Mouse (Mus musculus): Measurements from ENCODE around the gene Fancc. TPM values are rescaled to one million over a fixed set of nuclear protein-coding genes. Genes with fewer than 3 reads are reported as not detected.

The Fancc gene
- polyA plus RNA-seq, 1 experiment from 2014 or later, result 21.8 TPM

- peak overlapping the region; percentile 60; the same call in 1 of the 2 replicates for H3K27ac ChIP-seq (replicated peaks; ENCODE audit: low read depth, low read length)
These were observed 225.0 kb downstream of the Fancc start for GRCm38 (mm10) chr13:63272017-63272601.

GRCm38 (mm10) chr13:63270191-63270590, 226.9 kb downstream of the Fancc start:
- no peak overlapping the region; the same call in 1 of the 2 replicates for H3K9ac ChIP-seq (replicated peaks; ENCODE audit: low read length)
- H3K4me2 ChIP-seq (ENCODE audit: low read depth, low read length), result 0 out of 2 replicates have a peak overlapping the region, but pooled peaks have one; percentile 6
- ATAC-seq (replicated peaks; ENCODE audit: insufficient number of reproducible peaks, low FRiP score, low TSS enrichment, low read depth) (no peak), DNase-seq (ENCODE audit: low spot score) (no peak)
- peaks cover 6% of the 10 kb centered on the region for H3K4me1 ChIP-seq (ENCODE audit: control insufficient read depth, insufficient read depth, low read length)
- WGBS, result 32% methylated on average over 5 of the region's 5 CpGs
- no peaks in the 10 kb centered on the region for H3K36me3 ChIP-seq (replicated peaks; ENCODE audit: control insufficient read depth, insufficient read depth, low read depth, low read length)
- H3K27me3 ChIP-seq (ENCODE audit: control insufficient read depth, insufficient read depth, low read length), result no peaks in the 10 kb centered on the region
- H3K4me3 ChIP-seq (ENCODE audit: low read depth, low read length), result no peak overlapping the region
- H3K9me3 ChIP-seq (replicated peaks; ENCODE audit: control insufficient read depth, low read length), result no peaks in the 10 kb centered on the region
- H3K27ac ChIP-seq (replicated peaks; ENCODE audit: low read depth, low read length), result no peak overlapping the region

More at GRCm38 (mm10) chr13:63272017-63272601, 225.0 kb downstream of the Fancc start:
- H3K4me3 ChIP-seq (ENCODE audit: low read depth, low read length), result peak overlapping the region; percentile 43
- peaks cover 6% of the 10 kb centered on the region for H3K4me1 ChIP-seq (ENCODE audit: control insufficient read depth, insufficient read depth, low read length)
- ATAC-seq (replicated peaks; ENCODE audit: insufficient number of reproducible peaks, low FRiP score, low TSS enrichment, low read depth) (no peak; the same call in 1 of the 2 replicates), DNase-seq (ENCODE audit: low spot score) (no peak)
- H3K9ac ChIP-seq (replicated peaks; ENCODE audit: low read length), result peak overlapping the region; percentile 53
- H3K36me3 ChIP-seq (replicated peaks; ENCODE audit: control insufficient read depth, insufficient read depth, low read depth, low read length), result no peaks in the 10 kb centered on the region
- H3K27me3 ChIP-seq (ENCODE audit: control insufficient read depth, insufficient read depth, low read length), result no peaks in the 10 kb centered on the region
- WGBS, result 5% methylated on average over 16 of the region's 16 CpGs
- H3K4me2 ChIP-seq (ENCODE audit: low read depth, low read length), result peak overlapping the region; percentile 58
- no peaks in the 10 kb centered on the region for H3K9me3 ChIP-seq (replicated peaks; ENCODE audit: control insufficient read depth, low read length)

GRCm38 (mm10) chr13:63268776-63269175, 228.3 kb downstream of the Fancc start:
- Histone ChIP-seq H3K4me1 (ENCODE audit: control insufficient read depth, insufficient read depth, low read length) (peaks cover 6% of the 10 kb centered on the region), H3K27ac (replicated peaks; ENCODE audit: low read depth, low read length) (no peak overlapping the region)
- no peak for ATAC-seq (replicated peaks; ENCODE audit: insufficient number of reproducible peaks, low FRiP score, low TSS enrichment, low read depth)

GRCm38 (mm10) chr13:63268371-63268770, 228.7 kb downstream of the Fancc start:
- Histone ChIP-seq H3K9me3 (replicated peaks; ENCODE audit: control insufficient read depth, low read length) (no peaks in the 10 kb centered on the region), H3K27ac (replicated peaks; ENCODE audit: low read depth, low read length) (no peak overlapping the region), H3K36me3 (replicated peaks; ENCODE audit: control insufficient read depth, insufficient read depth, low read depth, low read length) (no peaks in the 10 kb centered on the region), H3K27me3 (ENCODE audit: control insufficient read depth, insufficient read depth, low read length) (no peaks in the 10 kb centered on the region), H3K4me1 (ENCODE audit: control insufficient read depth, insufficient read depth, low read length) (peaks cover 6% of the 10 kb centered on the region), H3K4me2 (ENCODE audit: low read depth, low read length) (no peak overlapping the region), H3K9ac (replicated peaks; ENCODE audit: low read length) (no peak overlapping the region), H3K4me3 (ENCODE audit: low read depth, low read length) (no peak overlapping the region)
- WGBS, result 49% methylated on average over 4 of the region's 4 CpGs
- ATAC-seq (replicated peaks; ENCODE audit: insufficient number of reproducible peaks, low FRiP score, low TSS enrichment, low read depth), result no peak
- DNase-seq (ENCODE audit: low spot score), result peak; percentile 51

More at GRCm38 (mm10) chr13:63268776-63269175, 228.3 kb downstream of the Fancc start:
- H3K9me3 ChIP-seq (replicated peaks; ENCODE audit: control insufficient read depth, low read length), result no peaks in the 10 kb centered on the region
- no peak overlapping the region for H3K4me3 ChIP-seq (ENCODE audit: low read depth, low read length)
- no peak overlapping the region for H3K4me2 ChIP-seq (ENCODE audit: low read depth, low read length)
- no peaks in the 10 kb centered on the region for H3K27me3 ChIP-seq (ENCODE audit: control insufficient read depth, insufficient read depth, low read length)
- H3K9ac ChIP-seq (replicated peaks; ENCODE audit: low read length), result no peak overlapping the region
- 58% methylated on average over 1 of the region's 1 CpGs for WGBS
- no peak for DNase-seq (ENCODE audit: low spot score)
- no peaks in the 10 kb centered on the region for H3K36me3 ChIP-seq (replicated peaks; ENCODE audit: control insufficient read depth, insufficient read depth, low read depth, low read length)

- no peak overlapping the region for H3K4me2 ChIP-seq (ENCODE audit: low read depth, low read length)
- no peak for ATAC-seq (replicated peaks; ENCODE audit: insufficient number of reproducible peaks, low FRiP score, low TSS enrichment, low read depth)
- DNase-seq (ENCODE audit: low spot score), result no peak
- H3K4me1 ChIP-seq (ENCODE audit: control insufficient read depth, insufficient read depth, low read length), result peaks cover 5% of the 10 kb centered on the region
- no peaks in the 10 kb centered on the region for H3K36me3 ChIP-seq (replicated peaks; ENCODE audit: control insufficient read depth, insufficient read depth, low read depth, low read length)
- 86% methylated on average over 1 of the region's 1 CpGs for WGBS
- H3K4me3 ChIP-seq (ENCODE audit: low read depth, low read length), result no peak overlapping the region
- H3K9ac ChIP-seq (replicated peaks; ENCODE audit: low read length), result no peak overlapping the region
- no peak overlapping the region for H3K27ac ChIP-seq (replicated peaks; ENCODE audit: low read depth, low read length)
- no peaks in the 10 kb centered on the region for H3K9me3 ChIP-seq (replicated peaks; ENCODE audit: control insufficient read depth, low read length)
- no peaks in the 10 kb centered on the region for H3K27me3 ChIP-seq (ENCODE audit: control insufficient read depth, insufficient read depth, low read length)
These were observed 234.7 kb downstream of the Fancc start for GRCm38 (mm10) chr13:63262168-63262957.

- no peaks in the 10 kb centered on the region for H3K27me3 ChIP-seq (ENCODE audit: control insufficient read depth, insufficient read depth, low read length)
- peaks cover 5% of the 10 kb centered on the region for H3K4me1 ChIP-seq (ENCODE audit: control insufficient read depth, insufficient read depth, low read length)
- H3K27ac ChIP-seq (replicated peaks; ENCODE audit: low read depth, low read length), result 0 out of 2 replicates have a peak overlapping the region, but pooled peaks have one; percentile 7
- DNase-seq (ENCODE audit: low spot score), result no peak
- 97% methylated on average over 3 of the region's 3 CpGs for WGBS
- H3K9ac ChIP-seq (replicated peaks; ENCODE audit: low read length), result no peak overlapping the region
- no peaks in the 10 kb centered on the region for H3K36me3 ChIP-seq (replicated peaks; ENCODE audit: control insufficient read depth, insufficient read depth, low read depth, low read length)
- no peaks in the 10 kb centered on the region for H3K9me3 ChIP-seq (replicated peaks; ENCODE audit: control insufficient read depth, low read length)
- ATAC-seq (replicated peaks; ENCODE audit: insufficient number of reproducible peaks, low FRiP score, low TSS enrichment, low read depth), result no peak
- no peak overlapping the region for H3K4me3 ChIP-seq (ENCODE audit: low read depth, low read length)
- H3K4me2 ChIP-seq (ENCODE audit: low read depth, low read length), result no peak overlapping the region
These were observed 235.4 kb downstream of the Fancc start for GRCm38 (mm10) chr13:63261676-63262075.

GRCm38 (mm10) chr13:63260753-63261631, 236.1 kb downstream of the Fancc start:
- no peak overlapping the region for H3K4me2 ChIP-seq (ENCODE audit: low read depth, low read length)
- DNase-seq (ENCODE audit: low spot score) (no peak), ATAC-seq (replicated peaks; ENCODE audit: insufficient number of reproducible peaks, low FRiP score, low TSS enrichment, low read depth) (no peak)
- no peaks in the 10 kb centered on the region for H3K27me3 ChIP-seq (ENCODE audit: control insufficient read depth, insufficient read depth, low read length)
- H3K4me3 ChIP-seq (ENCODE audit: low read depth, low read length), result no peak overlapping the region
- no peaks in the 10 kb centered on the region for H3K36me3 ChIP-seq (replicated peaks; ENCODE audit: control insufficient read depth, insufficient read depth, low read depth, low read length)
- peak overlapping the region; percentile 63 for H3K27ac ChIP-seq (replicated peaks; ENCODE audit: low read depth, low read length)
- H3K4me1 ChIP-seq (ENCODE audit: control insufficient read depth, insufficient read depth, low read length), result peaks cover 5% of the 10 kb centered on the region
- 58% methylated on average over 18 of the region's 18 CpGs for WGBS
- no peaks in the 10 kb centered on the region for H3K9me3 ChIP-seq (replicated peaks; ENCODE audit: control insufficient read depth, low read length)
- peak overlapping the region; percentile 9; the same call in 1 of the 2 replicates for H3K9ac ChIP-seq (replicated peaks; ENCODE audit: low read length)

Data from embryonic facial prominence, embryonic 11.5 days (tissue).